11 mouse cellular contexts compared by ENCODE assay signal in genomic region chr1:71614545-71615246, GRCm38 (mm10). TPM values are rescaled to one million over a fixed set of nuclear protein-coding genes. Genes with fewer than 3 reads are reported as not detected.
DNase-seq lines count a peak whose midpoint lies in the region; ATAC-seq lines count a peak whose summit lies in the region.
"Had no signal": no experiment of that assay in that cellular context is flagged by ENCODE, and none has a peak within 500 bp of the region (broad histone marks: within the 10 kb centered on the region; RNA-seq: fewer than 3 reads in every experiment).

No protein-coding gene starts in this region.

- H3K9ac ChIP-seq in hindbrain, embryonic 13.5 days = no peak overlapping the region
- H3K9ac ChIP-seq in midbrain, embryonic 14.5 days (replicated peaks; ENCODE audit: low read length) = no peak overlapping the region
- H3K9ac ChIP-seq: liver, embryonic 12.5 days had no signal

- WGBS in hindbrain, embryonic 13.5 days = 21% methylated on average over 8 of the region's 8 CpGs
- 4% methylated on average over 8 of the region's 8 CpGs for WGBS in midbrain, embryonic 14.5 days

- H3K4me3 ChIP-seq in hindbrain, embryonic 13.5 days = no peak overlapping the region
- no peak overlapping the region for H3K4me3 ChIP-seq in midbrain, embryonic 14.5 days (replicated peaks; ENCODE audit: low read depth, low read length)
- H3K4me3 ChIP-seq: heart, adult 2 months; liver, embryonic 12.5 days had no signal

- H3K36me3 ChIP-seq in hindbrain, embryonic 13.5 days = peaks cover 22% of the 10 kb centered on the region
- H3K36me3 ChIP-seq in midbrain, embryonic 14.5 days (ENCODE audit: control insufficient read depth, insufficient read depth, low read length) = 0 out of 2 replicates have a peak, but pooled peaks cover 5% of the 10 kb centered on the region

- H3K27me3 ChIP-seq in hindbrain, embryonic 13.5 days = no peaks in the 10 kb centered on the region
- H3K27me3 ChIP-seq in midbrain, embryonic 14.5 days (ENCODE audit: control insufficient read depth, insufficient read depth, low read length) = peaks cover 5% of the 10 kb centered on the region; the same call in 1 of the 2 replicates
- H3K27me3 ChIP-seq: CH12.LX; liver, embryonic 12.5 days had no signal

- peak overlapping the region; percentile 40 for H3K27ac ChIP-seq in hindbrain, embryonic 13.5 days
- peak overlapping the region; percentile 81 for H3K27ac ChIP-seq in midbrain, embryonic 14.5 days (replicated peaks; ENCODE audit: low read depth, low read length)
- H3K27ac ChIP-seq: heart, adult 2 months; liver, embryonic 12.5 days had no signal

- H3K4me1 ChIP-seq in hindbrain, embryonic 13.5 days (replicated peaks) = peaks cover 19% of the 10 kb centered on the region
- peaks cover 17% of the 10 kb centered on the region for H3K4me1 ChIP-seq in midbrain, embryonic 14.5 days (ENCODE audit: control insufficient read depth, insufficient read depth, low read length)
- H3K4me1 ChIP-seq: liver, embryonic 12.5 days had no signal

- peaks cover 4% of the 10 kb centered on the region; the same call in 1 of the 2 replicates for H3K9me3 ChIP-seq in hindbrain, embryonic 13.5 days
- no peaks in the 10 kb centered on the region for H3K9me3 ChIP-seq in midbrain, embryonic 14.5 days (ENCODE audit: control insufficient read depth, low read length)
- H3K9me3 ChIP-seq: liver, embryonic 12.5 days had no signal

- H3K4me2 ChIP-seq in hindbrain, embryonic 13.5 days = peak overlapping the region; percentile 9; the same call in 1 of the 2 replicates
- peak overlapping the region; percentile 34 for H3K4me2 ChIP-seq in midbrain, embryonic 14.5 days (ENCODE audit: low read length)
- H3K4me2 ChIP-seq: liver, embryonic 12.5 days had no signal

- peak; percentile 94 for ATAC-seq in hindbrain, embryonic 13.5 days (ENCODE audit: low FRiP score)
- ATAC-seq in midbrain, embryonic 14.5 days (ENCODE audit: low FRiP score, low TSS enrichment) = peak; percentile 91
- ATAC-seq: liver, embryonic 12.5 days had no signal

- peak; percentile 33 for DNase-seq in Muller cell, postnatal 12 days (ENCODE audit: inconsistent ontology term)
- peak; percentile 66 for DNase-seq in embryo, embryonic 10.5 days (ENCODE audit: low spot score)
- DNase-seq in midbrain, embryonic 14.5 days = peak; percentile 82
- DNase-seq in frontal cortex, postnatal 14 days (ENCODE audit: low spot score in 2 of 2) = no peak
- DNase-seq in kidney, adult 8-10 months = no peak
- no peak for DNase-seq in heart, postnatal 4 days
- DNase-seq: cerebellum, postnatal 25 days; heart, adult 2 months had no signal

RNA-seq across cellular contexts. Expression of gene Fn1, which starts 38.3 kb away (rescaled TPM):
- 36.1 and 48.9 TPM in 2 replicates for polyA plus RNA-seq in hindbrain, embryonic 13.5 days (2015; fragmentation: Nextera tagmentation; extraction: Ambion mirVana)
- 13.9 and 33.0 TPM in 2 replicates for polyA plus RNA-seq in midbrain, embryonic 14.5 days (2014; fragmentation: Nextera tagmentation; extraction: Ambion mirVana)
- total RNA-seq in heart, postnatal 4 days (2021) = 100 to 1,000 TPM; 515 to 516 TPM

RNA-seq across cellular contexts. Expression of gene Atic, which starts 57.7 kb away (rescaled TPM):
- 31.6 and 34.2 TPM in 2 replicates for polyA plus RNA-seq in hindbrain, embryonic 13.5 days (2015; fragmentation: Nextera tagmentation; extraction: Ambion mirVana)
- 26.4 and 30.6 TPM in 2 replicates for polyA plus RNA-seq in midbrain, embryonic 14.5 days (2014; fragmentation: Nextera tagmentation; extraction: Ambion mirVana)
- total RNA-seq in heart, postnatal 4 days (2021) = 10 to 100 TPM; 33.0 to 33.4 TPM

Comparison
In these comparisons a context has a peak if more than half of its experiments do, and no peak if none do; other contexts are left out.
1. DNase-seq: peak in Muller cell, postnatal 12 days (single experiment), embryo, embryonic 10.5 days (single experiment) and midbrain, embryonic 14.5 days (single experiment); none in frontal cortex, postnatal 14 days (0 of 2), kidney, adult 8-10 months (0 of 2) and heart, postnatal 4 days (single experiment).